Mouse (Mus musculus): Measurements from ENCODE around the gene Slc38a3. TPM values are rescaled to one million over a fixed set of nuclear protein-coding genes. Genes with fewer than 3 reads are reported as not detected.
A peak's percentile ranks its signal among the peaks of the same experiment; 100 is the strongest.

Slc38a3 gene
- total RNA-seq, 2 experiments from 2014 or later = 69.9 to 81.4 TPM

- intact Hi-C loops (cut with DNase I) = no loop called here
- DNase-seq (ENCODE audit: low spot score in 2 of 2) = no peak
Observed at GRCm38 (mm10) chr9:107674609-107675429, 5.5 kb upstream of the Slc38a3 start.

- intact Hi-C loops (cut with DNase I) = no loop called here
- no peak for DNase-seq (ENCODE audit: low spot score in 2 of 2)
Observed at GRCm38 (mm10) chr9:107670259-107670658, 929 bp upstream of the Slc38a3 start.

GRCm38 (mm10) chr9:107668916-107669315 lies 414 bp downstream of the Slc38a3 start:
- intact Hi-C loops (cut with DNase I) = no loop called here
- no peak for DNase-seq (ENCODE audit: low spot score in 2 of 2)

- no peak for DNase-seq (ENCODE audit: low spot score in 2 of 2)
- intact Hi-C loops (cut with DNase I) = no loop called here
Observed at GRCm38 (mm10) chr9:107668011-107668410, 1.3 kb downstream of the Slc38a3 start.

GRCm38 (mm10) chr9:107667219-107667618 lies 2.1 kb downstream of the Slc38a3 start:
- intact Hi-C loops (cut with DNase I) = loop anchor here (2.0 kb wide), 1 partner anchor 16 kb away; no protein-coding TSS in a partner anchor
- no peak for DNase-seq (ENCODE audit: low spot score in 2 of 2)

GRCm38 (mm10) chr9:107666751-107667205 lies 2.6 kb downstream of the Slc38a3 start:
- no peak for DNase-seq (ENCODE audit: low spot score in 2 of 2)
- intact Hi-C loops (cut with DNase I) = loop anchor here (2.0 kb wide), 1 partner anchor 16 kb away; no protein-coding TSS in a partner anchor

- intact Hi-C loops (cut with DNase I) = no loop called here
- no peak for DNase-seq (ENCODE audit: low spot score in 2 of 2)
Observed at GRCm38 (mm10) chr9:107665308-107665707, 4.0 kb downstream of the Slc38a3 start.

GRCm38 (mm10) chr9:107663525-107663924 lies 5.8 kb downstream of the Slc38a3 start:
- intact Hi-C loops (cut with DNase I) = no loop called here
- DNase-seq (ENCODE audit: low spot score in 2 of 2) = no peak

- intact Hi-C loops (cut with DNase I) = no loop called here
- no peak for DNase-seq (ENCODE audit: low spot score in 2 of 2)
Observed at GRCm38 (mm10) chr9:107662342-107662741, 7.0 kb downstream of the Slc38a3 start.

- intact Hi-C loops (cut with DNase I) = no loop called here
Observed at GRCm38 (mm10) chr9:107660777-107661176, 8.6 kb downstream of the Slc38a3 start.

GRCm38 (mm10) chr9:107659961-107660360 lies 9.4 kb downstream of the Slc38a3 start:
- no peak for DNase-seq (ENCODE audit: low spot score in 2 of 2)
- intact Hi-C loops (cut with DNase I) = no loop called here

More at GRCm38 (mm10) chr9:107660777-107661176, 8.6 kb downstream of the Slc38a3 start:
- DNase-seq (ENCODE audit: low spot score in 2 of 2) = no peak

- intact Hi-C loops (cut with DNase I) = no loop called here
- DNase-seq (ENCODE audit: low spot score in 2 of 2) = peak; percentile 61 to 75
Observed at GRCm38 (mm10) chr9:107659551-107659950, 9.8 kb downstream of the Slc38a3 start.

GRCm38 (mm10) chr9:107658096-107658495 lies 11.2 kb downstream of the Slc38a3 start:
- intact Hi-C loops (cut with DNase I) = no loop called here
- DNase-seq (ENCODE audit: low spot score in 2 of 2) = no peak

- intact Hi-C loops (cut with DNase I) = no loop called here
- no peak for DNase-seq (ENCODE audit: low spot score in 2 of 2)
Observed at GRCm38 (mm10) chr9:107657144-107657543, 12.2 kb downstream of the Slc38a3 start.

GRCm38 (mm10) chr9:107654585-107654984 lies 14.7 kb downstream of the Slc38a3 start:
- no peak for DNase-seq (ENCODE audit: low spot score in 2 of 2)

GRCm38 (mm10) chr9:107653474-107653873 lies 15.9 kb downstream of the Slc38a3 start:
- intact Hi-C loops (cut with DNase I) = no loop called here
- DNase-seq (ENCODE audit: low spot score in 2 of 2) = no peak

More at GRCm38 (mm10) chr9:107654585-107654984, 14.7 kb downstream of the Slc38a3 start:
- intact Hi-C loops (cut with DNase I) = no loop called here

- peak in 1 of 2 experiments; percentile 33 for DNase-seq (ENCODE audit: low spot score in 2 of 2)
- intact Hi-C loops (cut with DNase I) = loop anchor here (2.0 kb wide), 1 partner anchor 16 kb away; no protein-coding TSS in a partner anchor
Observed at GRCm38 (mm10) chr9:107650708-107651481, 18.4 kb downstream of the Slc38a3 start.

- peak in 1 of 2 experiments; percentile 61 for DNase-seq (ENCODE audit: low spot score in 2 of 2)
- intact Hi-C loops (cut with DNase I) = loop anchor here (2.0 kb wide), 1 partner anchor 17 kb away; no protein-coding TSS in a partner anchor
Observed at GRCm38 (mm10) chr9:107650225-107650624, 19.1 kb downstream of the Slc38a3 start.

- no peak for DNase-seq (ENCODE audit: low spot score in 2 of 2)
- intact Hi-C loops (cut with DNase I) = loop anchor here (5.0 kb wide), 1 partner anchor 89 kb away; no protein-coding TSS in a partner anchor
Observed at GRCm38 (mm10) chr9:107648767-107649166, 20.6 kb downstream of the Slc38a3 start.

- intact Hi-C loops (cut with DNase I) = loop anchor here (5.0 kb wide), 1 partner anchor 90 kb away; no protein-coding TSS in a partner anchor
- DNase-seq (ENCODE audit: low spot score in 2 of 2) = no peak
Observed at GRCm38 (mm10) chr9:107646975-107647374, 22.4 kb downstream of the Slc38a3 start.

All from left cerebral cortex, postnatal 25 days (tissue).